ENCODE assay signal across 8 mouse cellular contexts in the genomic region with DNA sequence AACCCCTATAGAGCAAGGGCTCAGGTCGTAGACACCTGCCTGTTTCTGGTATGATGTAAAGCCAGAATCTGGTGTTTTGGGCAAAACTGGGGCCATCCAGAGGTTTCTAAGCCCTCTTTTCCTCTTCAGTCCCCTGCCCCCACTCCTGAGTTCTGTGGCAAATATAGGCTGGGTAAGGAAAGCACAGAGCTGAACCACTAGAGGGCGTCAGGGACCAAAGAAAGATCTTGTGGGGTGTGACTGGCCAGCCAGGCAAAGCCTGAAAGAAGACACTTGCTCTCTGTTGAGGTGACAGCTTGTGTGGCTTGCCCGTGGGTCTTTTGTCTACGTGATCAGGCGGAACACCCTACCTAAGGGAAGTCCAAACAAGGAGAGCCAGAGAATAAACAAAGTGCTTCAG.
DNase-seq lines count a peak whose midpoint lies in the region; ATAC-seq lines count a peak whose summit lies in the region.

No protein-coding gene starts in this region.

- H3K4me2 ChIP-seq in midbrain, embryonic 14.5 days (ENCODE audit: low read length), result peak overlapping the region; percentile 32

- H3K4me1 ChIP-seq in limb, embryonic 10.5 days, result peaks cover 23% of the 10 kb centered on the region
- H3K4me1 ChIP-seq in midbrain, embryonic 14.5 days (ENCODE audit: control insufficient read depth, insufficient read depth, low read length), result no peaks in the 10 kb centered on the region

- no peaks in the 10 kb centered on the region for H3K27me3 ChIP-seq in limb, embryonic 10.5 days (ENCODE audit: low read depth, poor library complexity, severe bottlenecking)
- H3K27me3 ChIP-seq in midbrain, embryonic 14.5 days (ENCODE audit: control insufficient read depth, insufficient read depth, low read length), result no peaks in the 10 kb centered on the region

- no peak overlapping the region for H3K9ac ChIP-seq in midbrain, embryonic 14.5 days (replicated peaks; ENCODE audit: low read length)

- no peaks in the 10 kb centered on the region for H3K36me3 ChIP-seq in limb, embryonic 10.5 days
- H3K36me3 ChIP-seq in midbrain, embryonic 14.5 days (ENCODE audit: control insufficient read depth, insufficient read depth, low read length), result no peaks in the 10 kb centered on the region

- no peak; the same call in 1 of the 2 replicates for ATAC-seq in midbrain, embryonic 14.5 days (ENCODE audit: low FRiP score, low TSS enrichment)
- no peak for ATAC-seq in inflammation-experienced regulatory T-cells, adult 6 months

- H3K9me3 ChIP-seq in limb, embryonic 10.5 days (replicated peaks), result no peaks in the 10 kb centered on the region
- H3K9me3 ChIP-seq in midbrain, embryonic 14.5 days (ENCODE audit: control insufficient read depth, low read length), result no peaks in the 10 kb centered on the region

- no peak overlapping the region; the same call in 1 of the 2 replicates for H3K27ac ChIP-seq in limb, embryonic 10.5 days
- H3K27ac ChIP-seq in midbrain, embryonic 14.5 days (replicated peaks; ENCODE audit: low read depth, low read length), result no peak overlapping the region

- DNase-seq in adrenal gland, adult 18-20 months (ENCODE audit: low spot score in 2 of 2), result peak; percentile 59 to 61
- peak; percentile 57 for DNase-seq in embryo, embryonic 11.5 days (ENCODE audit: low read depth, low spot score)
- DNase-seq in heart, adult 11 months, result peak; percentile 95
- peak; percentile 40 for DNase-seq in kidney, adult 11 months
- peak; percentile 78 for DNase-seq in limb, embryonic 10.5 days (ENCODE audit: low spot score)
- DNase-seq in midbrain, embryonic 14.5 days, result peak; percentile 90
- peak; percentile 9 to 31 for DNase-seq in spleen, adult 18-20 months

- WGBS in limb, embryonic 10.5 days, result 13% methylated on average over 5 of the region's 5 CpGs
- 8% methylated on average over 5 of the region's 5 CpGs for WGBS in midbrain, embryonic 14.5 days

- H3K4me3 ChIP-seq in limb, embryonic 10.5 days, result no peak overlapping the region
- H3K4me3 ChIP-seq in midbrain, embryonic 14.5 days (replicated peaks; ENCODE audit: low read depth, low read length), result no peak overlapping the region

Comparison
In these comparisons a context has a peak if more than half of its experiments do, and no peak if none do; other contexts are left out.
1. DNase-seq: peak in every context shown above with its lines; median percentile 95 in heart, adult 11 months; 90 in midbrain, embryonic 14.5 days; 78 in limb, embryonic 10.5 days; 60 in adrenal gland, adult 18-20 months; 57 in embryo, embryonic 11.5 days; 40 in kidney, adult 11 months; 20 in spleen, adult 18-20 months.